Mouse (Mus musculus) ES-Bruce4 (cell line): ENCODE data around the gene Hmgb2. TPM values are rescaled to one million over a fixed set of nuclear protein-coding genes. Genes with fewer than 3 reads are reported as not detected.

Experiments
- H3K27ac ChIP-seq: 2 replicates; pipeline ENCODE4 v1.5.1; 2012; ENCODE audit warnings: low read length, inconsistent platforms; ENCODE audit not compliant: insufficient read depth
- H3K27me3 ChIP-seq: 2 replicates; pipeline ENCODE4 v1.6.1; 2012; ENCODE audit warnings: mild to moderate bottlenecking, low read length, inconsistent platforms; ENCODE audit not compliant: control insufficient read depth, poor library complexity, insufficient read depth, severe bottlenecking
- H3K36me3 ChIP-seq: 2 replicates; pipeline ENCODE4 v1.6.1; 2012; ENCODE audit warnings: inconsistent platforms, mild to moderate bottlenecking, low read length, moderate library complexity; ENCODE audit not compliant: control insufficient read depth, poor library complexity, insufficient read depth, severe bottlenecking
- H3K4me1 ChIP-seq: one replicate; pipeline ENCODE4 v1.8.1; 2011; ENCODE audit warnings: low read length; ENCODE audit not compliant: control insufficient read depth, insufficient read depth
- H3K4me3 ChIP-seq: 2 replicates; pipeline ENCODE4 v1.5.1; 2011; ENCODE audit warnings: low read depth, mild to moderate bottlenecking, low read length
- H3K9ac ChIP-seq: 2 replicates; pipeline ENCODE4 v1.6.1; 2012; ENCODE audit warnings: low read depth, mild to moderate bottlenecking, inconsistent platforms; ENCODE audit not compliant: poor library complexity, severe bottlenecking
- H3K9me3 ChIP-seq: replicated peaks from 2 replicates; pipeline ENCODE4 v1.6.1; 2012; ENCODE audit warnings: mild to moderate bottlenecking, low read length, inconsistent platforms; ENCODE audit not compliant: control insufficient read depth, poor library complexity, insufficient read depth, severe bottlenecking
- CTCF ChIP-seq: IDR thresholded peaks from one replicate; pipeline ENCODE4 v1.8.1; 2011; ENCODE audit warnings: low read depth, low read length
- EP300 ChIP-seq: IDR thresholded peaks from 2 replicates; pipeline ENCODE4 v1.6.1; 2011; ENCODE audit warnings: low read depth, low read length; ENCODE audit not compliant: insufficient read depth
- POLR2A ChIP-seq: IDR thresholded peaks from one replicate; pipeline ENCODE4 v1.8.1; 2011; ENCODE audit warnings: low read length; ENCODE audit not compliant: insufficient read depth
- polyA plus RNA-seq: library from polyadenylated mRNA; stranded (reverse); fragments of >200 nt; gene quantifications from 2 replicates; pipeline ENCODE4 v1.2.4, GENCODE M21; 2011; ENCODE audit warnings: low read depth; ENCODE audit not compliant: missing spikeins, insufficient read depth, insufficient read length

The Hmgb2 gene
- polyA plus RNA-seq, 1 experiment = 235 TPM

DNA sequence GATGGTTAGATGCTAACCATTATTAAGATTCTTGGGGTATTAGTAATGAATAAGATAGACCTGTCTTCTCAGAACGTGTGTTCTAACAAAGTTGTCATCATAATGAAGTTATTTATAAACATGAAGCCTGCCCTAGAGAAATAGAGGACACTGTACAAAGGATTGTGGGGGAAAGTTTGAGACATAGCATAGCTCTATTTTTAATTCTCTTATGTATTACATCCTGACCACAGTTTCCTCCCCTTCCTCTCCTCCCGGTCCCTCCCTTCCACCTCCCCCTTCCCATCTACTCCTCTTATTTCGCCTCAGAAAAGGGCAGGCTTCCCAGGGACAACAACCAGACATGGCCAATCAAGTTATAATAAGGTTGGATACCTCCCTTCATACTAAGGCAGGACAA, 33.3 kb upstream of the Hmgb2 start:
- Histone ChIP-seq H3K27me3 (no peaks in the 10 kb centered on the region), H3K27ac (no peak overlapping the region), H3K36me3 (peaks cover 12% of the 10 kb centered on the region), H3K4me1 (no peaks in the 10 kb centered on the region), H3K4me3 (no peak overlapping the region), H3K9ac (no peak overlapping the region), H3K9me3 (no peaks in the 10 kb centered on the region)
- TF ChIP-seq CTCF (no peak), POLR2A (no peak)

DNA sequence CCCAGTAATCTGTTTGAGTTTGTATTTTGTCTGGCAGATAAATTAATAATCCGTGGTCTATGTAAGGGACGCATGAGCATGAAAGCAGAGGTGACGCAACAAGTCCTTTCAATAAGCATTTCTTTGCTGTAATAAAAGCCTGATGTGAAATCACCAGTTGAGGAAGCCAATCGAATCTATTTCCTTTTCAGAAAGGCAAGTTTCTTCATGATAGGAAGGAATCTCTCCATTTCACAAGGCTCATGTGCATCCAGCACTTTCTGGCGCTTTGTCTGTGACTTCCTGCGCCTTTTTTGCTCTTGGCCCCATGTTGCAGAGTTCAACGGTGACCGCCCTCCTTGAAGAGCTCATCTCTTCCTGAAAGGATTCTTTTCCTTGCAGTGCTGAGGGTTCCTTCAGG, 32.0 kb upstream of the Hmgb2 start:
- TF ChIP-seq CTCF (no peak), EP300 (no peak), POLR2A (no peak)

DNA sequence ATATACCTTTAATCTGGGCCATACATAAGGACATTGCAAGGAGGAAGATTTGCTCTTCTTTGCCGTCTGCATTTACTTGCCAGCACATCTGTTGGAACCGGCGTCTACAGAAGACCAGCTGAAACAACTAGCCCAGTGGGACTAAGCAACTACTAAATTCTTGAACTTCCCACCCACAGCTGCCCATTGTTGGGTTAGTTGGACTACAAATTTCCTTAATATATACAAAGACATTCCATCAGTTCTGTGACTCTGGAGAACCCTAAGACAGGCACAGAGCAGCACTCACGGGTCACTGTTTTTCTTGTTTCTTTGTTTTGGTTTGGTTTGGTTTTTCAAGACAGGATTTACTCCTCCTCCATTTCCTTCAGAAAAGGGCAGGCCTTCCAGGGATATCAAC, 31.1 kb upstream of the Hmgb2 start:
- H3K4me3 ChIP-seq = no peak overlapping the region
- peak overlapping the region; percentile 19; the same call in 1 of the 2 replicates for H3K27ac ChIP-seq
- H3K27me3 ChIP-seq = no peaks in the 10 kb centered on the region
- H3K9ac ChIP-seq = no peak overlapping the region
- H3K9me3 ChIP-seq = no peaks in the 10 kb centered on the region
- H3K36me3 ChIP-seq = peaks cover 25% of the 10 kb centered on the region
- TF ChIP-seq POLR2A (no peak), CTCF (no peak), EP300 (no peak)
- H3K4me1 ChIP-seq = no peaks in the 10 kb centered on the region

More for the DNA sequence above, 32.0 kb upstream of the Hmgb2 start:
- H3K4me1 ChIP-seq = no peaks in the 10 kb centered on the region
- no peaks in the 10 kb centered on the region for H3K9me3 ChIP-seq
- H3K27ac ChIP-seq = no peak overlapping the region
- H3K4me3 ChIP-seq = no peak overlapping the region
- H3K27me3 ChIP-seq = no peaks in the 10 kb centered on the region
- H3K9ac ChIP-seq = no peak overlapping the region
- H3K36me3 ChIP-seq = peaks cover 16% of the 10 kb centered on the region

GRCm38 (mm10) chr8:57486491-57487440, 24.9 kb upstream of the Hmgb2 start:
- Histone ChIP-seq H3K36me3 (peaks cover 27% of the 10 kb centered on the region), H3K4me1 (no peaks in the 10 kb centered on the region), H3K9me3 (no peaks in the 10 kb centered on the region), H3K27me3 (no peaks in the 10 kb centered on the region), H3K27ac (peak overlapping the region; percentile 75), H3K4me3 (peak overlapping the region; percentile 100), H3K9ac (peak overlapping the region; percentile 94)
- 0 out of 2 replicates have a peak, but pooled peaks have one; percentile 5 for TF ChIP-seq EP300
- TF ChIP-seq POLR2A = no peak

- Histone ChIP-seq H3K27ac (peak within 1 kb of the TSS; percentile 90), H3K36me3 (peaks cover 26% of the 10 kb centered on the region), H3K9ac (peak within 1 kb of the TSS; percentile 94), H3K9me3 (no peaks in the 10 kb centered on the region), H3K4me3 (peak within 1 kb of the TSS; percentile 100), H3K27me3 (no peaks in the 10 kb centered on the region), H3K4me1 (no peaks in the 10 kb centered on the region)
- TF ChIP-seq EP300 (0 out of 2 replicates have a peak, but pooled peaks have one; percentile 35), CTCF (no peak), POLR2A (peak; percentile 2)
Observed at GRCm38 (mm10) chr8:57487441-57488155, 24.1 kb upstream of the Hmgb2 start, which contains the start of gene Sap30. Gene Sap30, minus strand, starts transcription at chr8:57487860.
